Mouse (Mus musculus) spleen, embryonic (tissue): ENCODE results near the gene Zfp382.
"Not testable (repeated sequence)": the region's sequence is repeated elsewhere in the genome, so short reads cannot be mapped to it uniquely, and the experiment has no call there.

Source experiments
- CTCF ChIA-PET: fragments of 350-600 bp; sonication (Branson Sonifier 250); formaldehyde crosslinking; loops from one replicate; lab custom pipeline; 2022; lab: Charles Lee

Gene Zfp382

GRCm38 (mm10) chr7:30121308-30122187 lies at the start of gene Zfp382:
Gene Zfp382, plus strand, starts transcription at chr7:30121942.
- CTCF ChIA-PET: no interaction called here

DNA sequence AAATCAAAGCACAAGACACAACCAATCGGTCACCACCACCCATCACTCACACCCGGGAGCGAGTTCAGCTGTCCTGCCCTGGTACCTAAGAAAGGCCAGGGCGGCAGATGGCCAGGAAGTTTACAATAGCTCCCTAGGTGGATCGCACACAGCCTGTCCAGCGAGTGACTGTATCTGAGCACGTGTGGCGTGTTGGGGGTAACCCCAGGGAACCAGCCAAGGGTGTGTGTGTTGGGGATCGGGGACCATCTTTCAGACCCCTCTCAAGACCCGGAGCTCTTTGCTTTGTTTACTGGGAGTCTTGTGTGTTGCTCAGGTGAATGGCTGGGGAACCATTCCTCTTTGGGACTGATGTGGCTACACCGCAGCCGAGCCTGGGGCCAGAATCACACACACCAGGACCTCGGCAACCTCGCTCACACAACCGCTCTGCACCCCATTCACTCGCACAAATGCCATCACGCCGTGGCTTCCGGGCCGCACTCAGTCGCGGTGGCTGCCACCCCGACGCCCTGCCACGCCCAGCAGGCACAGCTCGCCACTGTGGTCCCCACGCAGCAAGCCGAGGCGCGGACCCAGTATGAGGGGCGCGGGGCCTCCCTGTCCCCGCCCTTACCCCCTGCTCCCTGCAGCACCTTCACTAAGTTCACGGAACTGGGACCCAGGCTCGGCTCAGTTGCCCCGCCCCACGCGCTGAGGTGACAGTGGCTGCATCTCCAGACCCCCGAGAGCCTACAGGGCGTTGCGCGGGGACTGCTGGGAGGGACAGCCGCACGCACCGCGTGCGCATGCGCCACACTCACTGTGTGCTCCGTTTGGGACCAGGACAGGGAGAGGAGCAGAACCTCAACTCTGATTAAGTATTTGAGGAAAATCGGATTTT lies 49.4 kb upstream of the Zfp382 start, which contains the start of gene Zfp82:
Zfp82 (minus strand) TSS at position 755 of the 883 bp plus-strand sequence.
- CTCF ChIA-PET: interaction anchor here (0.9 kb wide), 1 partner anchor 17 kb away, joined by 6 read pairs; no protein-coding TSS in a partner anchor

DNA sequence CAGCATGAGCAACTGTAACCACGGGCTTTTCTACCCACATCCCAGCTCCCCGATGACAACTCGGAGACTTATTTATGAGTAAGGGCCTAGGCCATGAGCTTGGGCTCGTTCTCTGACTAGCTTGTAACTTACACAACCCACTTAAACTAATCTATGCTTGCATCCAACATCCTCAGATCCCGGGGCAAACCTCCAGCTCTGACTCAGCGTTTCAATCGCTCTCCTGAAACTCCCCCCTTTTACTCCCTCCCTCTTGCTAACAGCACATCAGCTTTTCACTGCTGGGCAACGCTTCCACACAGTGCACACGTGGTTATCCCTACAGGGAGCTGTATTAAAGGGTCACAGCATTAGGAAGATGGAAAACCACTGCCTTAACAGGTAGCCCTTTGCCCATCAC lies 35.2 kb upstream of the Zfp382 start:
- CTCF ChIA-PET: interaction anchor here (0.5 kb wide), 1 partner anchor 13 kb away, joined by 3 read pairs; no protein-coding TSS in a partner anchor

DNA sequence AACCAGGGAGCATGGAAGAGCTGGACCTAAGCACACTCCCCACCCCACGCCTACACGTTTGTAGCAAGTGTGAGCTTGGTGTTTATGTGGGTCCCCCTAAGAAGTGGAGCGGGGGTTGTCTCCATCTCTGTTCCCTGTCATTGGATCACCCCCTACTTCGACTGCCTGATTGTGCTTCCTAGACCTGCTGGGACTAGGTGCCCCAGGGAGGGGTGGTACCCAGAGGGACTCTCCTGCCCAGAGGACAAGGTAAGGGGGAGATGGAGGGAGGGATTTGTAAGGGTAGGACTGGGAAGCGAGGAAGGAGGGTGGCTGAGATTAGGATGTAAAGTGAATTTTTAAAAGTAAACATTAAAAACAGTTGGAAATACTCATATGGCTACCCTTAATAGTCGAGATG lies 32.3 kb upstream of the Zfp382 start:
- CTCF ChIA-PET: interaction anchor here (0.6 to 0.7 kb wide), 2 partner anchors 18 to 45 kb away, joined by 4 to 6 read pairs; no protein-coding TSS in a partner anchor

- CTCF ChIA-PET: interaction anchor here (0.7 kb wide), 1 partner anchor 46 kb away, joined by 4 read pairs; no protein-coding TSS in a partner anchor
These were observed 31.4 kb upstream of the Zfp382 start, which contains the start of the genes Gm26920 and Zfp566 for GRCm38 (mm10) chr7:30090092-30090969. Gene Gm26920, minus strand, starts transcription at chr7:30090410. Gene Zfp566, minus strand, starts transcription at chr7:30090527.

DNA sequence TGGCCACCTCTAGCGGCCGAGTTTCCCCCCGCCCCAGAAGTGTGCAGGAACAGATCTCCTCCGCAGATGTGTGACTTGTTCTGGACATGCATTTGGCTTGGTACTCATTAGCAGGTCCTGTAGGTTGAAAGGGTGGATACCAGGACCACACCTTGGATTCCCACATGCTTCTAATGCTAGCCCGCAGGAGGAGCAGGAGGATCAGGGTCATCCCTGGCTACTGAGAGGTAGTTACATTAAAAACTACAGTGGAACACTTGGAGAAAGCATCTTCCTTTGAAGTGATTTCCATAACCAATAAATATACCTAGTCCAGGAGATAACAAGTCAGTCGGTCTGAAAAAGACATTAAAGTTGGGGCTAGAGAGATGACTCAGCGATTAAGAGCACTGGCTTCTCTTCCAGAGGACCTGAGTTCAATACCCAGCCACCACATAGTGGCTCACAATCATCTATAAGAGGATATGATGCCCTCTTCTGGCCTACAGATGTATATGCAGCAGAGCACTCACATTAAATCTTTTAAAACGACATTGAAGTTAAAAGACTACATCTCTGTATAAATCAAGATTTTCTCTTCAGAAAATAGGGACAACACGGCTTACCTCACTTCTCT lies 30.7 kb upstream of the Zfp382 start:
- CTCF ChIA-PET: interaction anchor here (1.2 kb wide), 1 partner anchor 78 kb away, joined by 4 read pairs; no protein-coding TSS in a partner anchor

DNA sequence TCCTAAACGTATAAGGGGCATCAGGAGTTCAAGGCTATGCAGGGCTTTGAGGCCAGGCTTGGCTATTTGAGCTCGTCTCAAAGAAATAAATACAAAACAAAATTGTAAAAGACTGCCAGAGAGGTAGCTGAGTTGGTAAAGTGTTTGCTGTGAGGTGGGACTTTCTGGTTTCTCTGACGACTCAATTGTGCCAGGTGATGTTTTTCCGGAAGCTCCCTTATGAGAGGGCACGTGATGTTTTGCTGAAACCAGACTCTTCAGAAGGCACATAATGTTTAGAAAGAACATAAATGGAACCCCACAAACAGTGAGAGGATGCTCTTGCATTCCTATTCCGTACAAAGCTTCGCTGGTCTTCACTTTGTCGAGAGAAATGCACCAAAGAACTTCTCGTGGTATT lies 29.1 kb upstream of the Zfp382 start:
- CTCF ChIA-PET: interaction anchor here (1.2 kb wide), 1 partner anchor 80 kb away, joined by 4 read pairs; no protein-coding TSS in a partner anchor

DNA sequence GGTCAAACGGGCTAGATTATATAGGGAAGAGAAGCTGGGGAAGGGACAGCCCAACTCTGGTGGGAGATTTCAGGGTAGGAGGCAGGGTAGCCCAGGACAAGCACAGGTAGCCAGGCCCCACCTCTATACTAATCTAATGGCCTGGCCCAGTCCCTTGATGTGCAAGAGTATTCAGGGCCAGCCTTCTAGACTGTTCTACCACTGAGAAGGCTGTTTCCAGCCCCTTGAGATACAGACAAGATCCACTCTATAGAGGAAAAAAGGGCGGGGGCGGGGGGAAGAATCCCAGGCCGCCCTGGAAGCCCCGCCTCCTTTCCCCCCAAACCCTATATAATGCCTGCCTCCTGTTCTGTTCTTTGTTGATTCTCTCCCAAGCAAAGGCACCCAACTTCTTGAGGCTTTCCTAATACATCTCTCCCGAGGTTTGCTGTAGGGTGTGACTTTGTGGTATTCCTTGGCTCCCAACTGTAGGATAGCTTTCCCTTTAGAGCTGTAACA lies 27.8 kb upstream of the Zfp382 start:
- CTCF ChIA-PET: no interaction called here

GRCm38 (mm10) chr7:30094646-30095429 lies 26.9 kb upstream of the Zfp382 start, which contains the start of gene Zfp260:
Gene Zfp260, plus strand, starts transcription at chr7:30094777.
- CTCF ChIA-PET: interaction anchor here (1.0 kb wide), 1 partner anchor 10 kb away, joined by 4 read pairs; no protein-coding TSS in a partner anchor

- CTCF ChIA-PET: interaction anchor here (0.5 to 1.0 kb wide), 2 partner anchors 9 to 76 kb away, joined by 4 to 13 read pairs; no protein-coding TSS in a partner anchor
These were observed 26.1 kb upstream of the Zfp382 start for GRCm38 (mm10) chr7:30095551-30096125.

- CTCF ChIA-PET: interaction anchor here (0.6 kb wide), 1 partner anchor 84 kb away, joined by 12 read pairs; no protein-coding TSS in a partner anchor
These were observed 22.4 kb upstream of the Zfp382 start for GRCm38 (mm10) chr7:30099297-30099696.

DNA sequence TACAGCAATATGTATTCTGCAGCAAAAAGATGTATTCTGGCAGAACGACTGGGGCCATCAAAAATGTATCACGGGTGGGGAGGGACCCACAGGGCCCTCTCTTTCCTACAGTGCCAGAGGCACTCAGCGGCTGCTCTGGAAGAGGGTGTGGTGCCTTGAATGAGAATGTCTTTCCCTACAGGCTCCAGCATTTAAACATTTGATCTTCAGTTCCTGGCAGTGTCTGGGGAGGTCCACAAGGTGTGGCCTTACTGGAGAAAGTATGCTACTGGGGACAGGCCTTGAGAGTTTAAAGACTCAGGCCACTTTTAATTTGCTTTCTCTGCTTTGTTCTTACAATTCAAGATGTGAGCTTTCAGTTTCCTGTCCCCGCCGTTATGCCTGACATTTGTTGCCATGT lies 5.7 kb upstream of the Zfp382 start:
- CTCF ChIA-PET: no interaction called here

DNA sequence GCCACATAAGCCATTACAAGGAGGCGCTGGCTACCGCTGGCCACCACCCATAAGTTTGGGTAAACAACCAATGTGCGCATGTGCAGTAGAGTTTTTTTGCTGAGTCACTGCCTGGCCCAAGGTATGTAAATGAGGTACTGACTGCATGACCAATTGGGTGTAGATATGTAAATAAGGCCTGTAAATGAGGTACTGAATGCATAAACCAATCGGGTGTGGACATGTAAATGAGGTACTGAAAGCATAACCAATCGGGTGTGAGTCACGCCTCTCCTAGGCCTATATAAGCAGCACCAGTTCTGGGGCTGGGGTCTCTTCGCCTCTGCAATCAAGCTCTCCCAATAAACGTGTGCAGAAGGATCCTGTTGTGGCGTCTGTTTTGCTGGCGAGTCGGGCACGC lies 3.8 kb upstream of the Zfp382 start:
- CTCF ChIA-PET: not testable (repeated sequence)

DNA sequence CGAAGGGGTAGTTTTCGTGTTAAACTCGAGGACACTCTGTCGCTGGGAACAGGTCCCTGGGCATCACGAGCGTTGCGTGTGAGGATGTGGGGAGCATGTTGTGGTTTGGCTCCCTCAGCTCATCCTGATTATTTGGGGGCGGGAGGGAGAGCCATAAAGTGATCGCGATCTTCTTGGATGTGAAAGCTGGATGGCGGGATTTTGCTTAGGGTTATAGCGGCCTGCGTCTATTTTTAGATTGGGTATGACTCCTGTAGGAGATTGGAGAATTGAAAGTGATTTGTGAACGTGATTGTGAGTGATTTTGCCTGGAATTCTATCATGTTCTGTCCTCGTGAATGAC lies 417 bp downstream of the Zfp382 start:
- CTCF ChIA-PET: no interaction called here

GRCm38 (mm10) chr7:30129900-30130299 lies 8.2 kb downstream of the Zfp382 start:
- CTCF ChIA-PET: no interaction called here

- CTCF ChIA-PET: no interaction called here
These were observed 10.7 kb downstream of the Zfp382 start for GRCm38 (mm10) chr7:30132396-30132795.

GRCm38 (mm10) chr7:30136826-30137225 lies 15.1 kb downstream of the Zfp382 start:
- CTCF ChIA-PET: no interaction called here

DNA sequence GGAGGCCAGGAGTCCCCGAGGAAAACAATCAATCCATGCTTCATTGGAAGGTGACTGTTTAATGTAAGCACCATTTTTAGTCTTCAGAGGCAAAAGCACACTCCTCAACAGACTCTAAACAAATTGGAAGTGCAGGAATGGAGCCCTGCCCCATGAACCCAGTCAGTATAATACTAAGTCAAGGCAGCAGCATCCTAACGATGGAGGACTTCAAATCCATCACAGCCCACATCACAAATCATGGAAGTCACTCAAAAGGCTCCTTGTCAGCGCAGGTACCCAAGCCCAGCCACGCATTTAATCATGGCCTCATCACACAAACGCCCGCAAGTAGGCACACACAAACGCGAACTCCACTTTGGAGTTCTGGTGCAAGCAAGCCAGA lies 21.4 kb downstream of the Zfp382 start:
- CTCF ChIA-PET: no interaction called here
